In the genomic region with DNA sequence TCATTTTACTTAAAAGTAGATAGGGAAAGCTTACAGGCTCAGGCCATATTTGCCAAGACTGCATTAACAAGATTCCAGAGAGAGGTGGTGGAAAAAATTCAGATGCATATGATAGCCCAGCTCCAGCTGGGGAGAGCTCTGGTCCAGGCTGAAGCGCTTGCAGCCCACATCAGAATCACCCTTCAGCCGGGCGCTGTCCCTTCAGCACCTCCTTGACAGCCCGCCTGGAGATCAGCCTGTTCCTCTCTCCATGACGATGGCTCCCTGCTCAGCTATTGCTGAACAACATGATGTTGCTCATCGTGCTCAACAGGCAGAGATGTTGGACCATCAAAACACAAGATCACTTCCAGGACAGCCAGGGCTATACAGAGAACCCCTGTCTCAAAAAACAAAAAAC, we compare ENCODE assay signal across 9 mouse cellular contexts. TPM values are rescaled to one million over a fixed set of nuclear protein-coding genes. Genes with fewer than 3 reads are reported as not detected.
DNase-seq lines count a peak whose midpoint lies in the region.
"Had no signal": no experiment of that assay in that cellular context is flagged by ENCODE, and none has a peak within 500 bp of the region (broad histone marks: within the 10 kb centered on the region; RNA-seq: fewer than 3 reads in every experiment).

No protein-coding gene starts in this region.

- intact Hi-C loops in heart, postnatal 36 days (cut with DNase I), result no loop called here

- DNase-seq in heart, postnatal 4 days, result peak; percentile 75
- no peak for DNase-seq in heart, postnatal 36 days
- peak; percentile 19 for DNase-seq in urinary bladder, postnatal 25 days (ENCODE audit: low spot score)
- no peak for DNase-seq in urinary bladder, adult 2 months (ENCODE audit: low spot score)
- peak; percentile 5 for DNase-seq in induced T-regulatory cell, adult 2 months (ENCODE audit: low read depth)
- DNase-seq in left cerebral cortex, adult 11 months (ENCODE audit: low spot score), result no peak
- no peak for DNase-seq in thymus, adult 18-20 months
- DNase-seq in right cerebral cortex, adult 2 months (ENCODE audit: low spot score in 2 of 2), result no peak
- DNase-seq: right cerebral cortex, postnatal 4 days had no signal

RNA-seq across cellular contexts. Expression of gene Kcnq2, which starts 1.8 kb away (rescaled TPM):
- under 1 TPM in 1 of 2 experiments, not detected in 1; 0.29 TPM for total RNA-seq in heart, postnatal 4 days (2021)
- not detected for total RNA-seq in heart, postnatal 36 days (2021)
- 0.07 and 0.12 TPM in 2 replicates for polyA plus RNA-seq in urinary bladder, adult 2 months (2012; rRNA removed)

RNA-seq across cellular contexts. Expression of gene Eef1a2, which starts 19.9 kb away (rescaled TPM):
- total RNA-seq in heart, postnatal 4 days (2021), result 100 to 1,000 TPM; 460 to 501 TPM
- total RNA-seq in heart, postnatal 36 days (2021), result 1,000 to 10,000 TPM; 1,480 to 1,577 TPM
- polyA plus RNA-seq in urinary bladder, adult 2 months (2012; rRNA removed), result 0.48 and 0.97 TPM in 2 replicates

RNA-seq across cellular contexts. Expression of gene Ppdpf, which starts 50.1 kb away (rescaled TPM):
- 10 to 100 TPM; 65.9 to 66.8 TPM for total RNA-seq in heart, postnatal 4 days (2021)
- 10 to 100 TPM; 49.4 to 52.6 TPM for total RNA-seq in heart, postnatal 36 days (2021)
- polyA plus RNA-seq in urinary bladder, adult 2 months (2012; rRNA removed), result 116 and 147 TPM in 2 replicates

Comparison
In these comparisons a context has a peak if more than half of its experiments do, and no peak if none do; other contexts are left out.
1. DNase-seq: peak in heart, postnatal 4 days (single experiment), urinary bladder, postnatal 25 days (single experiment) and induced T-regulatory cell, adult 2 months (single experiment); none in heart, postnatal 36 days (0 of 2), urinary bladder, adult 2 months (single experiment), left cerebral cortex, adult 11 months (single experiment), thymus, adult 18-20 months (0 of 2) and right cerebral cortex, adult 2 months (0 of 2).